Mouse (Mus musculus): ENCODE results near the gene Npr2. TPM values are rescaled to one million over a fixed set of nuclear protein-coding genes. Genes with fewer than 3 reads are reported as not detected.

Gene Npr2
- total RNA-seq (2021) (10 to 100 TPM; 35.9 to 43.4 TPM), polyA plus RNA-seq (2012; rRNA removed) (57.0 and 63.0 TPM in 2 replicates)
- long read RNA-seq, transcript Npr2-201 (22 exons, 3,660 nt) = major isoform, 23 of 31 reads
- long read RNA-seq, partial matches to known transcripts = 4 of 31 reads
- long read RNA-seq, other reads (novel, unspliced or antisense) = 4 of 31 reads

GRCm38 (mm10) chr4:43631046-43631955 lies at the start of gene Npr2:
Npr2 (plus strand) TSS chr4:43631935.
- 2% methylated on average over 47 of the region's 70 CpGs for WGBS
- peaks cover 3% of the 10 kb centered on the region; the same call in 1 of the 2 replicates for H3K36me3 ChIP-seq (ENCODE audit: control insufficient read depth, insufficient read depth, low read length)
- H3K27me3 ChIP-seq (ENCODE audit: control insufficient read depth, insufficient read depth, low read length) = no peaks in the 10 kb centered on the region
- DNase-seq = peak; percentile 77 to 81
- intact Hi-C loops (cut with DNase I) = loop anchor here (2.0 to 10.0 kb wide), 4 partner anchors 26 to 234 kb away; partner anchors contain the start of genes Fam221b, Hint2 and Tmem8b
- peak within 1 kb of the TSS; percentile 95 for H3K9ac ChIP-seq (ENCODE audit: low read depth, low read length)
- peaks cover 5% of the 10 kb centered on the region; the same call in 1 of the 2 replicates for H3K79me2 ChIP-seq (replicated peaks; ENCODE audit: control insufficient read depth, insufficient read depth, low read length)
- peaks cover 13% of the 10 kb centered on the region for H3K4me1 ChIP-seq (ENCODE audit: control insufficient read depth, insufficient read depth, low read length)
- H3K4me3 ChIP-seq = peak within 1 kb of the TSS; percentile 80
- H3K27ac ChIP-seq = peak within 1 kb of the TSS; percentile 95
- TF ChIP-seq CTCF (IDR thresholded peaks at IDR 0.05) = no peak
- TF ChIP-seq EP300 (IDR thresholded peaks at IDR 0.05; ENCODE audit: insufficient read depth, low read depth, low read length) = no peak
- no peak; the same call in 1 of the 2 replicates for TF ChIP-seq POLR2A (IDR thresholded peaks at IDR 0.05; ENCODE audit: insufficient read depth, low read depth, low read length)

- no peak for DNase-seq
- Histone ChIP-seq H3K79me2 (replicated peaks; ENCODE audit: control insufficient read depth, insufficient read depth, low read length) (no peaks in the 10 kb centered on the region), H3K27me3 (ENCODE audit: control insufficient read depth, insufficient read depth, low read length) (no peaks in the 10 kb centered on the region), H3K36me3 (ENCODE audit: control insufficient read depth, insufficient read depth, low read length) (no peaks in the 10 kb centered on the region), H3K4me1 (ENCODE audit: control insufficient read depth, insufficient read depth, low read length) (peaks cover 29% of the 10 kb centered on the region), H3K27ac (no peak overlapping the region; the same call in 1 of the 2 replicates), H3K9ac (ENCODE audit: low read depth, low read length) (no peak overlapping the region), H3K4me3 (no peak overlapping the region)
- intact Hi-C loops (cut with DNase I) = no loop called here
- TF ChIP-seq EP300 (IDR thresholded peaks at IDR 0.05; ENCODE audit: insufficient read depth, low read depth, low read length) = no peak
- no peak for TF ChIP-seq CTCF (IDR thresholded peaks at IDR 0.05)
- no peak for TF ChIP-seq POLR2A (IDR thresholded peaks at IDR 0.05; ENCODE audit: insufficient read depth, low read depth, low read length)
- 93% methylated on average over 5 of the region's 5 CpGs for WGBS
Measured at GRCm38 (mm10) chr4:43582241-43582640, 49.5 kb upstream of the Npr2 start.

GRCm38 (mm10) chr4:43583421-43583820 lies 48.3 kb upstream of the Npr2 start:
- 53% methylated on average over 7 of the region's 7 CpGs for WGBS

GRCm38 (mm10) chr4:43584444-43585416 lies 47.0 kb upstream of the Npr2 start, which contains the start of gene Msmp:
Msmp (minus strand) TSS chr4:43584494.
- Histone ChIP-seq H3K79me2 (replicated peaks; ENCODE audit: control insufficient read depth, insufficient read depth, low read length) (no peaks in the 10 kb centered on the region), H3K27ac (peak within 1 kb of the TSS; percentile 75), H3K9ac (ENCODE audit: low read depth, low read length) (no peak within 1 kb of the TSS; the same call in 1 of the 2 replicates), H3K27me3 (ENCODE audit: control insufficient read depth, insufficient read depth, low read length) (no peaks in the 10 kb centered on the region), H3K4me3 (no peak within 1 kb of the TSS), H3K4me1 (ENCODE audit: control insufficient read depth, insufficient read depth, low read length) (peaks cover 31% of the 10 kb centered on the region), H3K36me3 (ENCODE audit: control insufficient read depth, insufficient read depth, low read length) (no peaks in the 10 kb centered on the region)
- WGBS = 52% methylated on average over 12 of the region's 12 CpGs
- peak; percentile 79; the same call in 1 of the 2 replicates for TF ChIP-seq EP300 (IDR thresholded peaks at IDR 0.05; ENCODE audit: insufficient read depth, low read depth, low read length)
- TF ChIP-seq POLR2A (IDR thresholded peaks at IDR 0.05; ENCODE audit: insufficient read depth, low read depth, low read length) = peak; percentile 46; the same call in 1 of the 2 replicates
- TF ChIP-seq CTCF (IDR thresholded peaks at IDR 0.05) = peak; percentile 47
- intact Hi-C loops (cut with DNase I) = no loop called here
- DNase-seq = peak; percentile 57 to 59

More at GRCm38 (mm10) chr4:43583421-43583820, 48.3 kb upstream of the Npr2 start:
- DNase-seq = no peak
- intact Hi-C loops (cut with DNase I) = no loop called here
- no peak overlapping the region for H3K4me3 ChIP-seq
- H3K27ac ChIP-seq = peak overlapping the region; percentile 75
- H3K36me3 ChIP-seq (ENCODE audit: control insufficient read depth, insufficient read depth, low read length) = no peaks in the 10 kb centered on the region
- H3K79me2 ChIP-seq (replicated peaks; ENCODE audit: control insufficient read depth, insufficient read depth, low read length) = no peaks in the 10 kb centered on the region
- peaks cover 33% of the 10 kb centered on the region for H3K4me1 ChIP-seq (ENCODE audit: control insufficient read depth, insufficient read depth, low read length)
- H3K9ac ChIP-seq (ENCODE audit: low read depth, low read length) = no peak overlapping the region
- no peaks in the 10 kb centered on the region for H3K27me3 ChIP-seq (ENCODE audit: control insufficient read depth, insufficient read depth, low read length)
- TF ChIP-seq POLR2A (IDR thresholded peaks at IDR 0.05; ENCODE audit: insufficient read depth, low read depth, low read length) (peak; percentile 44; the same call in 1 of the 2 replicates), CTCF (IDR thresholded peaks at IDR 0.05) (no peak), EP300 (IDR thresholded peaks at IDR 0.05; ENCODE audit: insufficient read depth, low read depth, low read length) (peak; percentile 62; the same call in 1 of the 2 replicates)

GRCm38 (mm10) chr4:43585682-43586081 lies 46.1 kb upstream of the Npr2 start:
- peak overlapping the region; percentile 37; the same call in 1 of the 2 replicates for H3K9ac ChIP-seq (ENCODE audit: low read depth, low read length)
- WGBS = 40% methylated on average over 10 of the region's 10 CpGs
- H3K27ac ChIP-seq = peak overlapping the region; percentile 90
- no peaks in the 10 kb centered on the region for H3K36me3 ChIP-seq (ENCODE audit: control insufficient read depth, insufficient read depth, low read length)
- peaks cover 30% of the 10 kb centered on the region for H3K4me1 ChIP-seq (ENCODE audit: control insufficient read depth, insufficient read depth, low read length)
- DNase-seq = no peak
- TF ChIP-seq CTCF (IDR thresholded peaks at IDR 0.05) (no peak), POLR2A (IDR thresholded peaks at IDR 0.05; ENCODE audit: insufficient read depth, low read depth, low read length) (peak; percentile 43; the same call in 1 of the 2 replicates), EP300 (IDR thresholded peaks at IDR 0.05; ENCODE audit: insufficient read depth, low read depth, low read length) (no peak)
- H3K27me3 ChIP-seq (ENCODE audit: control insufficient read depth, insufficient read depth, low read length) = no peaks in the 10 kb centered on the region
- intact Hi-C loops (cut with DNase I) = loop anchor here (2.0 kb wide), 1 partner anchor 147 kb away; no protein-coding TSS in a partner anchor
- H3K79me2 ChIP-seq (replicated peaks; ENCODE audit: control insufficient read depth, insufficient read depth, low read length) = no peaks in the 10 kb centered on the region
- H3K4me3 ChIP-seq = no peak overlapping the region
